Mouse (Mus musculus): ENCODE results near the gene Shank3. TPM values are rescaled to one million over a fixed set of nuclear protein-coding genes. Genes with fewer than 3 reads are reported as not detected.
A peak's percentile ranks its signal among the peaks of the same experiment; 100 is the strongest.

Shank3 gene
- polyA plus RNA-seq, 1 experiment from 2014 or later = 9.9 TPM

- Histone ChIP-seq H3K4me2 (ENCODE audit: low read length) (no peak within 1 kb of the TSS), H3K36me3 (ENCODE audit: control insufficient read depth, insufficient read depth, low read length) (0 out of 2 replicates have a peak, but pooled peaks cover 4% of the 10 kb centered on the region), H3K27me3 (ENCODE audit: control insufficient read depth, insufficient read depth, low read length) (no peaks in the 10 kb centered on the region), H3K4me3 (replicated peaks; ENCODE audit: low read depth, low read length) (no peak within 1 kb of the TSS), H3K9ac (replicated peaks; ENCODE audit: low read length) (no peak within 1 kb of the TSS), H3K27ac (replicated peaks; ENCODE audit: low read depth, low read length) (no peak within 1 kb of the TSS), H3K4me1 (ENCODE audit: control insufficient read depth, insufficient read depth, low read length) (no peaks in the 10 kb centered on the region), H3K9me3 (ENCODE audit: control insufficient read depth, low read length) (no peaks in the 10 kb centered on the region)
- 89% methylated on average over 6 of the region's 6 CpGs for WGBS
- DNase-seq (no peak), ATAC-seq (ENCODE audit: low FRiP score, low TSS enrichment) (no peak)
These were observed 68.7 kb downstream of the Shank3 start, which contains the start of gene Acr for GRCm38 (mm10) chr15:89568114-89568513. Gene Acr, plus strand, starts transcription at chr15:89568326.

GRCm38 (mm10) chr15:89572147-89572546 is 72.7 kb downstream of the Shank3 start:
- Histone ChIP-seq H3K4me2 (ENCODE audit: low read length) (no peak overlapping the region), H3K9ac (replicated peaks; ENCODE audit: low read length) (no peak overlapping the region), H3K27me3 (ENCODE audit: control insufficient read depth, insufficient read depth, low read length) (no peaks in the 10 kb centered on the region), H3K4me3 (replicated peaks; ENCODE audit: low read depth, low read length) (no peak overlapping the region), H3K36me3 (ENCODE audit: control insufficient read depth, insufficient read depth, low read length) (0 out of 2 replicates have a peak, but pooled peaks cover 4% of the 10 kb centered on the region), H3K9me3 (ENCODE audit: control insufficient read depth, low read length) (no peaks in the 10 kb centered on the region), H3K4me1 (ENCODE audit: control insufficient read depth, insufficient read depth, low read length) (no peaks in the 10 kb centered on the region), H3K27ac (replicated peaks; ENCODE audit: low read depth, low read length) (no peak overlapping the region)
- WGBS = 74% methylated on average over 8 of the region's 8 CpGs
- DNase-seq (no peak), ATAC-seq (ENCODE audit: low FRiP score, low TSS enrichment) (no peak)

GRCm38 (mm10) chr15:89582494-89582893 is 83.1 kb downstream of the Shank3 start:
- Histone ChIP-seq H3K9ac (replicated peaks; ENCODE audit: low read length) (no peak overlapping the region), H3K4me3 (replicated peaks; ENCODE audit: low read depth, low read length) (no peak overlapping the region), H3K9me3 (ENCODE audit: control insufficient read depth, low read length) (no peaks in the 10 kb centered on the region), H3K27me3 (ENCODE audit: control insufficient read depth, insufficient read depth, low read length) (no peaks in the 10 kb centered on the region), H3K27ac (replicated peaks; ENCODE audit: low read depth, low read length) (no peak overlapping the region), H3K4me1 (ENCODE audit: control insufficient read depth, insufficient read depth, low read length) (no peaks in the 10 kb centered on the region), H3K36me3 (ENCODE audit: control insufficient read depth, insufficient read depth, low read length) (peaks cover 49% of the 10 kb centered on the region), H3K4me2 (ENCODE audit: low read length) (no peak overlapping the region)
- 87% methylated on average over 7 of the region's 7 CpGs for WGBS
- ATAC-seq (ENCODE audit: low FRiP score, low TSS enrichment) (no peak), DNase-seq (no peak)

- Histone ChIP-seq H3K9me3 (ENCODE audit: control insufficient read depth, low read length) (no peaks in the 10 kb centered on the region), H3K9ac (replicated peaks; ENCODE audit: low read length) (no peak overlapping the region), H3K27ac (replicated peaks; ENCODE audit: low read depth, low read length) (no peak overlapping the region), H3K27me3 (ENCODE audit: control insufficient read depth, insufficient read depth, low read length) (no peaks in the 10 kb centered on the region), H3K4me1 (ENCODE audit: control insufficient read depth, insufficient read depth, low read length) (no peaks in the 10 kb centered on the region), H3K4me3 (replicated peaks; ENCODE audit: low read depth, low read length) (no peak overlapping the region), H3K36me3 (ENCODE audit: control insufficient read depth, insufficient read depth, low read length) (peaks cover 55% of the 10 kb centered on the region), H3K4me2 (ENCODE audit: low read length) (no peak overlapping the region)
- no peak for DNase-seq
- 92% methylated on average over 5 of the region's 5 CpGs for WGBS
- no peak for ATAC-seq (ENCODE audit: low FRiP score, low TSS enrichment)
These were observed 85.7 kb downstream of the Shank3 start for GRCm38 (mm10) chr15:89585101-89585500.

GRCm38 (mm10) chr15:89585631-89586030 is 86.2 kb downstream of the Shank3 start:
- no peak for DNase-seq
- peaks cover 55% of the 10 kb centered on the region for H3K36me3 ChIP-seq (ENCODE audit: control insufficient read depth, insufficient read depth, low read length)

GRCm38 (mm10) chr15:89589146-89589545 is 89.7 kb downstream of the Shank3 start:
- DNase-seq (no peak), ATAC-seq (ENCODE audit: low FRiP score, low TSS enrichment) (no peak)
- H3K4me1 ChIP-seq (ENCODE audit: control insufficient read depth, insufficient read depth, low read length) = peaks cover 10% of the 10 kb centered on the region
- H3K36me3 ChIP-seq (ENCODE audit: control insufficient read depth, insufficient read depth, low read length) = peaks cover 38% of the 10 kb centered on the region
- no peak overlapping the region for H3K27ac ChIP-seq (replicated peaks; ENCODE audit: low read depth, low read length)
- no peak overlapping the region for H3K4me3 ChIP-seq (replicated peaks; ENCODE audit: low read depth, low read length)
- H3K27me3 ChIP-seq (ENCODE audit: control insufficient read depth, insufficient read depth, low read length) = no peaks in the 10 kb centered on the region
- H3K9me3 ChIP-seq (ENCODE audit: control insufficient read depth, low read length) = no peaks in the 10 kb centered on the region
- WGBS = 85% methylated on average over 5 of the region's 5 CpGs
- no peak overlapping the region for H3K4me2 ChIP-seq (ENCODE audit: low read length)
- H3K9ac ChIP-seq (replicated peaks; ENCODE audit: low read length) = no peak overlapping the region

More at GRCm38 (mm10) chr15:89585631-89586030, 86.2 kb downstream of the Shank3 start:
- ATAC-seq (ENCODE audit: low FRiP score, low TSS enrichment) = no peak
- Histone ChIP-seq H3K4me2 (ENCODE audit: low read length) (no peak overlapping the region), H3K4me3 (replicated peaks; ENCODE audit: low read depth, low read length) (no peak overlapping the region), H3K9ac (replicated peaks; ENCODE audit: low read length) (no peak overlapping the region), H3K9me3 (ENCODE audit: control insufficient read depth, low read length) (no peaks in the 10 kb centered on the region), H3K4me1 (ENCODE audit: control insufficient read depth, insufficient read depth, low read length) (peaks cover 2% of the 10 kb centered on the region), H3K27me3 (ENCODE audit: control insufficient read depth, insufficient read depth, low read length) (no peaks in the 10 kb centered on the region), H3K27ac (replicated peaks; ENCODE audit: low read depth, low read length) (no peak overlapping the region)
- WGBS = 91% methylated on average over 11 of the region's 11 CpGs

- no peak for ATAC-seq (ENCODE audit: low FRiP score, low TSS enrichment)
- H3K9me3 ChIP-seq (ENCODE audit: control insufficient read depth, low read length) = no peaks in the 10 kb centered on the region
These were observed 91.9 kb downstream of the Shank3 start for GRCm38 (mm10) chr15:89591317-89591716.

GRCm38 (mm10) chr15:89591723-89592455 is 92.5 kb downstream of the Shank3 start, which contains the start of gene Rabl2:
Gene Rabl2, minus strand, starts transcription at chr15:89591923.
- peak within 1 kb of the TSS; percentile 77 for H3K4me2 ChIP-seq (ENCODE audit: low read length)
- under 1% methylated on average over 35 of the region's 35 CpGs for WGBS
- ATAC-seq (ENCODE audit: low FRiP score, low TSS enrichment) (peak; percentile 94), DNase-seq (peak; percentile 95)
- H3K9me3 ChIP-seq (ENCODE audit: control insufficient read depth, low read length) = no peaks in the 10 kb centered on the region
- H3K9ac ChIP-seq (replicated peaks; ENCODE audit: low read length) = peak within 1 kb of the TSS; percentile 71
- peaks cover 11% of the 10 kb centered on the region for H3K36me3 ChIP-seq (ENCODE audit: control insufficient read depth, insufficient read depth, low read length)
- H3K27me3 ChIP-seq (ENCODE audit: control insufficient read depth, insufficient read depth, low read length) = no peaks in the 10 kb centered on the region
- H3K4me1 ChIP-seq (ENCODE audit: control insufficient read depth, insufficient read depth, low read length) = peaks cover 10% of the 10 kb centered on the region
- H3K27ac ChIP-seq (replicated peaks; ENCODE audit: low read depth, low read length) = peak within 1 kb of the TSS; percentile 83
- peak within 1 kb of the TSS; percentile 65 for H3K4me3 ChIP-seq (replicated peaks; ENCODE audit: low read depth, low read length)

More at GRCm38 (mm10) chr15:89591317-89591716, 91.9 kb downstream of the Shank3 start:
- WGBS = 2% methylated on average over 30 of the region's 30 CpGs
- no peak for DNase-seq
- H3K9ac ChIP-seq (replicated peaks; ENCODE audit: low read length) = peak overlapping the region; percentile 71
- H3K36me3 ChIP-seq (ENCODE audit: control insufficient read depth, insufficient read depth, low read length) = peaks cover 16% of the 10 kb centered on the region
- H3K4me2 ChIP-seq (ENCODE audit: low read length) = peak overlapping the region; percentile 77
- H3K27ac ChIP-seq (replicated peaks; ENCODE audit: low read depth, low read length) = peak overlapping the region; percentile 83
- peak overlapping the region; percentile 65 for H3K4me3 ChIP-seq (replicated peaks; ENCODE audit: low read depth, low read length)
- no peaks in the 10 kb centered on the region for H3K27me3 ChIP-seq (ENCODE audit: control insufficient read depth, insufficient read depth, low read length)
- peaks cover 10% of the 10 kb centered on the region for H3K4me1 ChIP-seq (ENCODE audit: control insufficient read depth, insufficient read depth, low read length)

GRCm38 (mm10) chr15:89592548-89592947 is 93.1 kb downstream of the Shank3 start:
- Histone ChIP-seq H3K4me1 (ENCODE audit: control insufficient read depth, insufficient read depth, low read length) (peaks cover 10% of the 10 kb centered on the region), H3K4me3 (replicated peaks; ENCODE audit: low read depth, low read length) (peak overlapping the region; percentile 65), H3K36me3 (ENCODE audit: control insufficient read depth, insufficient read depth, low read length) (peaks cover 5% of the 10 kb centered on the region; the same call in 1 of the 2 replicates), H3K27me3 (ENCODE audit: control insufficient read depth, insufficient read depth, low read length) (no peaks in the 10 kb centered on the region), H3K9ac (replicated peaks; ENCODE audit: low read length) (peak overlapping the region; percentile 71), H3K27ac (replicated peaks; ENCODE audit: low read depth, low read length) (no peak overlapping the region), H3K4me2 (ENCODE audit: low read length) (peak overlapping the region; percentile 77), H3K9me3 (ENCODE audit: control insufficient read depth, low read length) (no peaks in the 10 kb centered on the region)
- 47% methylated on average over 4 of the region's 4 CpGs for WGBS
- ATAC-seq (ENCODE audit: low FRiP score, low TSS enrichment) (peak; percentile 12; the same call in 1 of the 2 replicates), DNase-seq (no peak)

All from midbrain, embryonic 14.5 days (tissue).